Mouse (Mus musculus): ENCODE results near the gene Psma3. TPM values are rescaled to one million over a fixed set of nuclear protein-coding genes. Genes with fewer than 3 reads are reported as not detected.

The Psma3 gene
- total and polyA plus RNA-seq, 3 experiments, result 295 to 304 TPM; not detected in 1

DNA sequence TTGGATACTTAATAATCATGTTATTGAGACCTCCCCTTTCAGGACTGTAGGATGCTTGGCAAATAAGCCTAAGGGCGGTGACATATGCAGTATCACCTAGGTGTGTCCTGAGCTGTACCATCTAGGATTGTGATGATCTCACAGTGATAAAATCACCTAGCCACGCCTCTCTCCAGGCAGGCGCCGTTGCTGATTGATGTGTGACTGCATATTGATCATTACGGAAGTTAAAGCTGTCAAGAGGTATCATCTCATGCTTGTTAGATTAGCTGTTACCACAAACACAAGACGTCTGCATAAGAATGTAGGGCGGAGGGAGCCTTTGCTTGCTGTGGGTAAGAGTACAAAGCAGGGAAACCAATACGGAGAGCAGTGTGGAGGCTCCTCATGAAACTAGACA, 55.8 kb downstream of the Psma3 start:
- DNase-seq (ENCODE audit: low read depth, low spot score), result no peak
- Histone ChIP-seq H3K36me3 (ENCODE audit: control insufficient read depth in 1 of 2, insufficient read depth in 2 of 2, low read length in 2 of 2) (peaks cover 0 to 5% of the 10 kb centered on the region in 2 experiments; a peak in 2 of 4 replicates), H3K9me3 (replicated peaks; ENCODE audit: insufficient read depth, low read length) (no peaks in the 10 kb centered on the region), H3K27ac (ENCODE audit: control insufficient read depth, low read depth, low read length) (no peak overlapping the region), H3K4me1 (ENCODE audit: control insufficient read depth in 1 of 2, insufficient read depth in 2 of 2, low read length in 2 of 2) (no peaks in the 10 kb centered on the region), H3K9ac (ENCODE audit: control insufficient read depth, low read depth, low read length, poor library complexity, severe bottlenecking) (no peak overlapping the region), H3K4me3 (ENCODE audit: control insufficient read depth in 1 of 2, insufficient read depth in 1 of 2, low read depth in 2 of 2, low read length in 2 of 2) (no peak overlapping the region), H3K27me3 (ENCODE audit: control insufficient read depth in 1 of 2, insufficient read depth in 2 of 2, low read length in 2 of 2) (no peaks in the 10 kb centered on the region), H3K79me2 (ENCODE audit: control insufficient read depth, insufficient read depth, low read length, poor library complexity) (no peaks in the 10 kb centered on the region)
- TF ChIP-seq POLR2A (IDR thresholded peaks at IDR 0.05; ENCODE audit: control insufficient read depth in 1 of 2, insufficient read depth in 1 of 2, low read depth in 1 of 2, low read length in 2 of 2, poor library complexity in 1 of 2), result no peak
- TF ChIP-seq RCOR1 (IDR thresholded peaks at IDR 0.05; ENCODE audit: low read depth, low read length), result no peak
- TF ChIP-seq ZNF384 (IDR thresholded peaks at IDR 0.05; ENCODE audit: low read depth, low read length), result no peak
- no peak for TF ChIP-seq USF2 (IDR thresholded peaks at IDR 0.05; ENCODE audit: borderline replicate concordance in 1 of 2, insufficient read depth in 1 of 2, low read depth in 1 of 2, low read length in 2 of 2)
- no peak for TF ChIP-seq NELFE (IDR thresholded peaks at IDR 0.05; ENCODE audit: low read depth, low read length)
- no peak for TF ChIP-seq POLR2AphosphoS2 (IDR thresholded peaks at IDR 0.05; ENCODE audit: low read length)
- TF ChIP-seq ZKSCAN1 (IDR thresholded peaks at IDR 0.05; ENCODE audit: low read depth, low read length), result no peak
- TF ChIP-seq GABPA (IDR thresholded peaks at IDR 0.05; ENCODE audit: low read depth, low read length), result no peak
- TF ChIP-seq SIN3A (IDR thresholded peaks at IDR 0.05; ENCODE audit: low read length), result no peak
- TF ChIP-seq CHD1 (IDR thresholded peaks at IDR 0.05; ENCODE audit: low read depth, low read length), result no peak
- TF ChIP-seq SMC3 (IDR thresholded peaks at IDR 0.05; ENCODE audit: low read depth, low read length), result no peak
- no peak for TF ChIP-seq TCF12 (IDR thresholded peaks at IDR 0.05; ENCODE audit: low read depth, low read length)

GRCm38 (mm10) chr12:71030722-71031121, 56.3 kb downstream of the Psma3 start:
- Histone ChIP-seq H3K79me2 (ENCODE audit: control insufficient read depth, insufficient read depth, low read length, poor library complexity) (no peaks in the 10 kb centered on the region), H3K9me3 (replicated peaks; ENCODE audit: insufficient read depth, low read length) (no peaks in the 10 kb centered on the region), H3K36me3 (ENCODE audit: control insufficient read depth in 1 of 2, insufficient read depth in 2 of 2, low read length in 2 of 2) (peaks cover 0 to 4% of the 10 kb centered on the region in 2 experiments; a peak in 2 of 4 replicates), H3K27ac (ENCODE audit: control insufficient read depth, low read depth, low read length) (no peak overlapping the region), H3K9ac (ENCODE audit: control insufficient read depth, low read depth, low read length, poor library complexity, severe bottlenecking) (no peak overlapping the region), H3K4me3 (ENCODE audit: control insufficient read depth in 1 of 2, insufficient read depth in 1 of 2, low read depth in 2 of 2, low read length in 2 of 2) (no peak overlapping the region), H3K4me1 (ENCODE audit: control insufficient read depth in 1 of 2, insufficient read depth in 2 of 2, low read length in 2 of 2) (no peaks in the 10 kb centered on the region), H3K27me3 (ENCODE audit: control insufficient read depth in 1 of 2, insufficient read depth in 2 of 2, low read length in 2 of 2) (no peaks in the 10 kb centered on the region)
- no peak for DNase-seq (ENCODE audit: low read depth, low spot score)
- TF ChIP-seq USF2 (IDR thresholded peaks at IDR 0.05; ENCODE audit: borderline replicate concordance in 1 of 2, insufficient read depth in 1 of 2, low read depth in 1 of 2, low read length in 2 of 2) (no peak), TBP (IDR thresholded peaks at IDR 0.05; ENCODE audit: low read depth, low read length) (no peak), MXI1 (IDR thresholded peaks at IDR 0.05; ENCODE audit: low read depth, low read length) (no peak), UBTF (IDR thresholded peaks at IDR 0.05; ENCODE audit: borderline replicate concordance, insufficient read depth, low read depth, low read length) (no peak), RCOR1 (IDR thresholded peaks at IDR 0.05; ENCODE audit: low read depth, low read length) (no peak)
